Mouse (Mus musculus): ENCODE measurements around the gene Krt23.

Gene Krt23

GRCm38 (mm10) chr11:99454044-99454443, 38.9 kb downstream of the Krt23 start:
- DNase-seq (ENCODE audit: low spot score), result no peak

- DNase-seq (ENCODE audit: low spot score), result no peak
Observed at GRCm38 (mm10) chr11:99448769-99449168, 44.2 kb downstream of the Krt23 start.

- DNase-seq (ENCODE audit: low spot score), result no peak
Observed at GRCm38 (mm10) chr11:99441220-99441619, 51.7 kb downstream of the Krt23 start.

GRCm38 (mm10) chr11:99439465-99439864, 53.5 kb downstream of the Krt23 start:
- DNase-seq (ENCODE audit: low spot score), result no peak

GRCm38 (mm10) chr11:99437972-99438371, 55.0 kb downstream of the Krt23 start, which contains the start of gene Krt20:
TSS of gene Krt20 (minus strand) at chr11:99438150.
- no peak for DNase-seq (ENCODE audit: low spot score)

GRCm38 (mm10) chr11:99436625-99437024, 56.3 kb downstream of the Krt23 start:
- DNase-seq (ENCODE audit: low spot score), result no peak

- DNase-seq (ENCODE audit: low spot score), result no peak
Observed at GRCm38 (mm10) chr11:99430670-99431069, 62.3 kb downstream of the Krt23 start.
